Mouse (Mus musculus) heart, postnatal 0 days (tissue): Measurements from ENCODE around the gene Fam205a4. TPM values are rescaled to one million over a fixed set of nuclear protein-coding genes. Genes with fewer than 3 reads are reported as not detected.
"Not testable (repeated sequence)": the region's sequence is repeated elsewhere in the genome, so short reads cannot be mapped to it uniquely, and the experiment has no call there.

Experiments
- ATAC-seq: fragments of 200-750 bp; cut with Nextera tagmentation; 2 replicates; pipeline ENCODE4 v1.8.0; 2017; ENCODE audit warnings: low read depth, moderate number of reproducible peaks, moderate library complexity; ENCODE audit not compliant: insufficient read depth
- DNase-seq: peaks from one replicate; pipeline ENCODE4 v3.0.0-alpha.2; 2016; ENCODE audit warnings: low spot score
- H3K27ac ChIP-seq: fragments of 300-500 bp; sonication (generic); 2 replicates; pipeline ENCODE4 v1.5.1; 2014; ENCODE audit warnings: low read depth, mild to moderate bottlenecking
- H3K27me3 ChIP-seq: fragments of 300-500 bp; sonication (generic); 2 replicates; pipeline ENCODE4 v1.6.1; 2014; ENCODE audit warnings: low read length, mixed read lengths; ENCODE audit not compliant: control insufficient read depth, insufficient read depth
- H3K36me3 ChIP-seq: fragments of 300-500 bp; sonication (generic); replicated peaks from 2 replicates; pipeline ENCODE4 v1.6.1; 2014; ENCODE audit warnings: low read length, mixed read lengths; ENCODE audit not compliant: control insufficient read depth, insufficient read depth
- H3K4me1 ChIP-seq: fragments of 300-500 bp; sonication (generic); 2 replicates; pipeline ENCODE4 v1.6.1; 2014; ENCODE audit warnings: antibody characterized with exemption; ENCODE audit not compliant: control insufficient read depth, insufficient read depth
- H3K4me2 ChIP-seq: fragments of 300-500 bp; sonication (generic); 2 replicates; pipeline ENCODE4 v1.6.1; 2014; ENCODE audit warnings: low read depth, mild to moderate bottlenecking, low read length, moderate library complexity
- H3K4me3 ChIP-seq: fragments of 300-500 bp; sonication (generic); 2 replicates; pipeline ENCODE4 v1.5.1; 2014; ENCODE audit warnings: low read depth, low read length
- H3K9ac ChIP-seq: fragments of 300-500 bp; sonication (generic); replicated peaks from 2 replicates; pipeline ENCODE4 v1.6.1; 2014; ENCODE audit warnings: low read depth, low read length, mixed read lengths
- H3K9me3 ChIP-seq: fragments of 300-500 bp; sonication (generic); replicated peaks from 2 replicates; pipeline ENCODE4 v1.6.1; 2016; ENCODE audit warnings: low read length; ENCODE audit not compliant: control insufficient read depth
- WGBS: fragments of 180-500 bp; shearing (Covaris S2); extraction: QIAGEN DNeasy Blood & Tissue Kit; methylation state at CpG from one replicate; pipeline ENCODE4 v1.1.7; 2014; 5-methylcytosine and 5-hydroxymethylcytosine counted together
- polyA plus RNA-seq: library from polyadenylated mRNA; unstranded; fragments of >200 nt; fragmentation: Nextera tagmentation; extraction: Ambion mirVana; gene quantifications from 2 replicates; pipeline ENCODE4 v1.2.1, GENCODE M21; 2015
- total RNA-seq: library from RNA; depleted of rRNA; stranded (reverse); fragments of >200 nt; gene quantifications from 2 replicates; pipeline ENCODE4 v1.2.3, GENCODE M21; 2014; ENCODE audit warnings: low replicate concordance; rRNA removed

The Fam205a4 gene
- total RNA-seq (not detected in 2 replicates), polyA plus RNA-seq (0.03 TPM in 1 of 2 replicates, not detected in the other)

- H3K36me3 ChIP-seq, H3K4me2 ChIP-seq, H3K9ac ChIP-seq, ATAC-seq, H3K4me1 ChIP-seq, H3K27ac ChIP-seq, H3K27me3 ChIP-seq, H3K9me3 ChIP-seq, H3K4me3 ChIP-seq, DNase-seq: not testable (repeated sequence)
- WGBS: no CpG with 5 or more reads among the region's 1 CpGs
Observed at GRCm38 (mm10) chr4:41965758-41966157, at the start of gene Fam205a4. TSS of gene Fam205a4 (plus strand) at chr4:41966058.

- no CpG with 5 or more reads among the region's 8 CpGs for WGBS
- not testable (repeated sequence) for H3K27ac ChIP-seq, H3K4me2 ChIP-seq, ATAC-seq, H3K36me3 ChIP-seq, H3K9me3 ChIP-seq, H3K4me1 ChIP-seq, DNase-seq, H3K9ac ChIP-seq, H3K4me3 ChIP-seq, H3K27me3 ChIP-seq
Observed at GRCm38 (mm10) chr4:41941272-41941671, 24.6 kb upstream of the Fam205a4 start, which contains the start of gene Gm20878. TSS of gene Gm20878 (plus strand) at chr4:41941572.

Other genes with a start within 250 kb of the Fam205a4 start
- 81.6 and 121 TPM in 2 replicates for gene Dctn3, start 242.9 kb upstream of the Fam205a4 start, total RNA-seq
- 161 and 165 TPM in 2 replicates for gene Dctn3, start 242.9 kb upstream of the Fam205a4 start, polyA plus RNA-seq
- gene Arid3c, start 234.9 kb upstream of the Fam205a4 start, total RNA-seq: not detected in 2 replicates
- gene Arid3c, start 234.9 kb upstream of the Fam205a4 start, polyA plus RNA-seq: not detected in 2 replicates
- gene Galt, start 210.8 kb upstream of the Fam205a4 start, total RNA-seq: 95.0 and 96.8 TPM in 2 replicates
- gene Galt, start 210.8 kb upstream of the Fam205a4 start, polyA plus RNA-seq: 69.8 and 70.9 TPM in 2 replicates
- gene Sigmar1, start 209.9 kb upstream of the Fam205a4 start, total RNA-seq: 40.9 and 57.4 TPM in 2 replicates
- gene Sigmar1, start 209.9 kb upstream of the Fam205a4 start, polyA plus RNA-seq: 33.4 and 37.1 TPM in 2 replicates
- gene Ccl27a, start 191.8 kb upstream of the Fam205a4 start, total RNA-seq: 48.5 and 73.7 TPM in 2 replicates
- gene Ccl27a, start 191.8 kb upstream of the Fam205a4 start, polyA plus RNA-seq: 49.4 and 49.6 TPM in 2 replicates
- not detected in 2 replicates for gene Gm21541, start 62.4 kb upstream of the Fam205a4 start, total RNA-seq
- gene Gm21541, start 62.4 kb upstream of the Fam205a4 start, polyA plus RNA-seq: not detected in 2 replicates
- gene Gm20878, start 24.5 kb upstream of the Fam205a4 start, total RNA-seq: 0.89 TPM in 1 of 2 replicates, not detected in the other
- 0.92 and 1.1 TPM in 2 replicates for gene Gm20878, start 24.5 kb upstream of the Fam205a4 start, polyA plus RNA-seq
- 0.12 TPM in 1 of 2 replicates, not detected in the other for gene Gm21093, start 68.7 kb downstream of the Fam205a4 start, total RNA-seq
- gene Gm21093, start 68.7 kb downstream of the Fam205a4 start, polyA plus RNA-seq: not detected in 2 replicates
- not detected in 2 replicates for gene Gm3893, start 125.1 kb downstream of the Fam205a4 start, total RNA-seq
- gene Gm3893, start 125.1 kb downstream of the Fam205a4 start, polyA plus RNA-seq: not detected in 2 replicates
- 0.73 TPM in 1 of 2 replicates, not detected in the other for gene Gm13304, start 148.8 kb downstream of the Fam205a4 start, total RNA-seq
- 1.2 and 5.1 TPM in 2 replicates for gene Gm13304, start 148.8 kb downstream of the Fam205a4 start, polyA plus RNA-seq
- gene Gm13306, start 187.4 kb downstream of the Fam205a4 start, total RNA-seq: not detected in 2 replicates
- gene Gm13306, start 187.4 kb downstream of the Fam205a4 start, polyA plus RNA-seq: 0.30 TPM in 1 of 2 replicates, not detected in the other
- not detected in 2 replicates for gene Gm13305, start 202.5 kb downstream of the Fam205a4 start, total RNA-seq
- 0.33 and 0.45 TPM in 2 replicates for gene Gm13305, start 202.5 kb downstream of the Fam205a4 start, polyA plus RNA-seq